Mouse (Mus musculus) neutrophil, adult 65 days (primary cell): ENCODE results near the gene Calcr. TPM values are rescaled to one million over a fixed set of nuclear protein-coding genes. Genes with fewer than 3 reads are reported as not detected.

Experiments
- total RNA-seq: library from RNA; stranded (reverse); gene quantifications from 2 replicates; pipeline ENCODE4 v1.2.4, GENCODE M21; 2023

Gene Calcr
- total RNA-seq = not detected in 2 replicates

DNA sequence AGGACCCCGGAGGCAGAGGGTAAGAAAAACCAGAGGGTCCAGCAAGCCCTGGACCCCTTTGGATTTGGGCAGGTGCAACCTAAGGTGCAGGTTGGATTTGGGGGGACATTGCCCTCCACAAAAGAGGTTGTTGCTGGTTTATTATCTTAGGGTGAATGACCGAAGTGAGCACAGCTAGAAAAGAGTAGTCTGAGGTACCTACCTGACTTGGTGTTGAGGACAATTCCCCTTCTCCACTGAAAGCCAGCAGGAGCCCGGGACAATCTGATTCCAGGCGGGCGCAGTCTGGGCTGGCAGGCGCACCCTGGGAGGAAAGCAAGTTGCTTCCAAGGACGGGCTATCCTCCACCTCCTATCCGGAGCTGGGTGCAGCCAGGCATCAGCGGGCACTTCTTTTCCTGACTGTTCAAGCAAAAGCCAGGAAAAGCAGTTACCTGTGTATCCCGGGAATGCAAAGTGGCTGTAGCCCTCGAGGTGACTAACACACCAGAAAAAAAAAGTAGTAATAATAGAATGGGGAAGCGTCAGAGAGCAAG lies at the start of gene Calcr:
TSS of gene Calcr (minus strand) at position 485 of the 535 bp plus-strand sequence.

Other genes with a start within 250 kb of the Calcr start
- not detected in 2 replicates for gene Tfpi2, start 224.2 kb upstream of the Calcr start, total RNA-seq
- gene Gngt1, start 229.1 kb upstream of the Calcr start, total RNA-seq = not detected in 2 replicates
- gene Gng11, start 239.2 kb upstream of the Calcr start, total RNA-seq = 0.54 and 0.59 TPM in 2 replicates